Comparison of ENCODE assay signal across 8 mouse cellular contexts in the genomic region with DNA sequence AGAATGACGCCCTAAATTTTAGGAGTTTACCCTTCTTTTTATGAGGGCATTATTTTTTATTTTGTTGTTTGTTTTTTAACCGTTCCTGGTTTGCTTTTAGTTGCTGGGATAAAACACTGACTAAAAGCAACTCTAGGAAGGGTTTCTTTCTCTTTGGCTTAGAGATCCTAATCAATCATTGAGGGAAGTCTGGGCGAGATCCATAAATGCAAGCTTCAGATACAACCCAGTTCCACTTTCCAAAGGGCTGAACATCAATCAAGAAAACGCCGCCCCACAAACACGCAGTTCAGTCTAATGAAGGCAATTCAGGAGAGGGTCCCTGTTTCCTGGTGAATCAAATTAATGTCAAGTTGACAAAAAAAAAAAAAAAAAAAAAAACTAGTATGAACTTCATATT. TPM values are rescaled to one million over a fixed set of nuclear protein-coding genes. Genes with fewer than 3 reads are reported as not detected.
DNase-seq lines count a peak whose midpoint lies in the region; ATAC-seq and TF ChIP-seq lines count a peak whose summit lies in the region.

No protein-coding gene starts in this region.

- peak; percentile 28 for DNase-seq in lung, embryonic 14.5 days
- DNase-seq in lung, postnatal 4 days, result no peak
- DNase-seq in embryonic facial prominence, embryonic 14.5 days (ENCODE audit: low spot score), result no peak
- no peak for DNase-seq in limb, embryonic 11.5 days (ENCODE audit: low spot score)
- DNase-seq in yolk sac, embryonic 10.5 days (ENCODE audit: low spot score), result no peak
- no peak for DNase-seq in B cell, adult 2 months
- DNase-seq in left cerebral cortex, adult 9 months (ENCODE audit: low spot score in 2 of 2), result no peak

- no peaks in the 10 kb centered on the region for H3K9me3 ChIP-seq in lung, embryonic 14.5 days (ENCODE audit: low read depth, low read length)
- H3K9me3 ChIP-seq in embryonic facial prominence, embryonic 14.5 days (ENCODE audit: control insufficient read depth, low read length), result no peaks in the 10 kb centered on the region
- no peaks in the 10 kb centered on the region for H3K9me3 ChIP-seq in limb, embryonic 11.5 days (ENCODE audit: control insufficient read depth, low read length)
- no peaks in the 10 kb centered on the region for H3K9me3 ChIP-seq in neural tube, embryonic 15.5 days (replicated peaks)

- H3K36me3 ChIP-seq in lung, embryonic 14.5 days (ENCODE audit: insufficient read depth), result peaks cover 23% of the 10 kb centered on the region
- peaks cover 19% of the 10 kb centered on the region for H3K36me3 ChIP-seq in embryonic facial prominence, embryonic 14.5 days (ENCODE audit: control insufficient read depth, insufficient read depth, low read length)
- H3K36me3 ChIP-seq in limb, embryonic 11.5 days (ENCODE audit: control insufficient read depth, insufficient read depth, low read length), result 0 out of 2 replicates have a peak, but pooled peaks cover 2% of the 10 kb centered on the region
- peaks cover 15% of the 10 kb centered on the region for H3K36me3 ChIP-seq in neural tube, embryonic 15.5 days

- no peak for TF ChIP-seq CTCF in lung, embryonic 14.5 days (IDR thresholded peaks at IDR 0.05; ENCODE audit: low read depth)

- H3K4me3 ChIP-seq in lung, embryonic 14.5 days (ENCODE audit: low read depth, low read length), result peak overlapping the region; percentile 70
- peak overlapping the region; percentile 80 for H3K4me3 ChIP-seq in embryonic facial prominence, embryonic 14.5 days (ENCODE audit: low read depth, low read length)
- H3K4me3 ChIP-seq in limb, embryonic 11.5 days (ENCODE audit: low read depth, low read length), result peak overlapping the region; percentile 67; the same call in 1 of the 2 replicates
- peak overlapping the region; percentile 75 for H3K4me3 ChIP-seq in neural tube, embryonic 15.5 days (replicated peaks)

- H3K27ac ChIP-seq in lung, embryonic 14.5 days (ENCODE audit: low read depth), result peak overlapping the region; percentile 95; the same call in 1 of the 2 replicates
- H3K27ac ChIP-seq in embryonic facial prominence, embryonic 14.5 days (replicated peaks; ENCODE audit: low read depth, low read length), result no peak overlapping the region
- H3K27ac ChIP-seq in limb, embryonic 11.5 days (replicated peaks; ENCODE audit: low read depth, low read length), result no peak overlapping the region
- H3K27ac ChIP-seq in neural tube, embryonic 15.5 days (replicated peaks), result no peak overlapping the region

- H3K4me2 ChIP-seq in lung, embryonic 14.5 days, result peak overlapping the region; percentile 63
- peak overlapping the region; percentile 69 for H3K4me2 ChIP-seq in embryonic facial prominence, embryonic 14.5 days (ENCODE audit: low read depth, low read length)
- peak overlapping the region; percentile 58; the same call in 1 of the 2 replicates for H3K4me2 ChIP-seq in limb, embryonic 11.5 days (ENCODE audit: low read depth, severe bottlenecking)
- H3K4me2 ChIP-seq in neural tube, embryonic 15.5 days, result peak overlapping the region; percentile 68

- H3K4me1 ChIP-seq in lung, embryonic 14.5 days (ENCODE audit: insufficient read depth), result 0 out of 2 replicates have a peak, but pooled peaks cover 3% of the 10 kb centered on the region
- peaks cover 4% of the 10 kb centered on the region; the same call in 1 of the 2 replicates for H3K4me1 ChIP-seq in embryonic facial prominence, embryonic 14.5 days (ENCODE audit: control insufficient read depth, insufficient read depth, low read length)
- no peaks in the 10 kb centered on the region for H3K4me1 ChIP-seq in limb, embryonic 11.5 days (ENCODE audit: control insufficient read depth, insufficient read depth, low read length)
- H3K4me1 ChIP-seq in neural tube, embryonic 15.5 days, result peaks cover 11% of the 10 kb centered on the region

- H3K9ac ChIP-seq in lung, embryonic 14.5 days, result peak overlapping the region; percentile 83
- peak overlapping the region; percentile 80; the same call in 1 of the 2 replicates for H3K9ac ChIP-seq in embryonic facial prominence, embryonic 14.5 days (ENCODE audit: low read depth, low read length)
- no peak overlapping the region for H3K9ac ChIP-seq in limb, embryonic 11.5 days (ENCODE audit: low read length)
- H3K9ac ChIP-seq in neural tube, embryonic 15.5 days (replicated peaks), result no peak overlapping the region

- no peaks in the 10 kb centered on the region for H3K27me3 ChIP-seq in lung, embryonic 14.5 days (ENCODE audit: insufficient read depth, low read length)
- H3K27me3 ChIP-seq in embryonic facial prominence, embryonic 14.5 days (replicated peaks; ENCODE audit: control insufficient read depth, insufficient read depth, low read length), result no peaks in the 10 kb centered on the region
- H3K27me3 ChIP-seq in limb, embryonic 11.5 days (ENCODE audit: control insufficient read depth, insufficient read depth, low read length), result no peaks in the 10 kb centered on the region
- no peaks in the 10 kb centered on the region for H3K27me3 ChIP-seq in neural tube, embryonic 15.5 days (replicated peaks)

- 16% methylated on average over 6 of the region's 6 CpGs for WGBS in lung, embryonic 14.5 days
- WGBS in embryonic facial prominence, embryonic 14.5 days, result 33% methylated on average over 6 of the region's 6 CpGs
- WGBS in limb, embryonic 11.5 days, result 21% methylated on average over 6 of the region's 6 CpGs
- 12% methylated on average over 6 of the region's 6 CpGs for WGBS in neural tube, embryonic 15.5 days

- ATAC-seq in lung, embryonic 14.5 days (ENCODE audit: insufficient read depth), result no peak
- no peak for ATAC-seq in embryonic facial prominence, embryonic 14.5 days (ENCODE audit: low read depth)
- ATAC-seq in limb, embryonic 11.5 days (ENCODE audit: insufficient number of reproducible peaks, low FRiP score, low TSS enrichment, low read depth), result no peak
- ATAC-seq in neural tube, embryonic 15.5 days (ENCODE audit: low FRiP score), result peak; percentile 1; the same call in 1 of the 2 replicates

RNA-seq across cellular contexts. Expression of gene Coq3, which starts 0.7 kb away (rescaled TPM):
- 14.3 and 17.0 TPM in 2 replicates for polyA plus RNA-seq in lung, embryonic 14.5 days (2014; fragmentation: Nextera tagmentation; extraction: Ambion mirVana)
- 12.6 and 12.7 TPM in 2 replicates for polyA plus RNA-seq in embryonic facial prominence, embryonic 14.5 days (2014; fragmentation: Nextera tagmentation; extraction: Ambion mirVana)
- 14.4 and 15.7 TPM in 2 replicates for polyA plus RNA-seq in limb, embryonic 11.5 days (2014; fragmentation: Nextera tagmentation; extraction: Ambion mirVana)
- 14.7 and 15.8 TPM in 2 replicates for polyA plus RNA-seq in neural tube, embryonic 15.5 days (2015; fragmentation: Nextera tagmentation; extraction: Ambion mirVana)

RNA-seq across cellular contexts. Expression of gene Pnisr, which starts 31.4 kb away (rescaled TPM):
- polyA plus RNA-seq in lung, embryonic 14.5 days (2014; fragmentation: Nextera tagmentation; extraction: Ambion mirVana), result 131 and 139 TPM in 2 replicates
- polyA plus RNA-seq in embryonic facial prominence, embryonic 14.5 days (2014; fragmentation: Nextera tagmentation; extraction: Ambion mirVana), result 114 and 122 TPM in 2 replicates
- 178 and 216 TPM in 2 replicates for polyA plus RNA-seq in limb, embryonic 11.5 days (2014; fragmentation: Nextera tagmentation; extraction: Ambion mirVana)
- polyA plus RNA-seq in neural tube, embryonic 15.5 days (2015; fragmentation: Nextera tagmentation; extraction: Ambion mirVana), result 163 and 171 TPM in 2 replicates

RNA-seq across cellular contexts. Expression of gene Faxc, which starts 52.4 kb away (rescaled TPM):
- polyA plus RNA-seq in lung, embryonic 14.5 days (2014; fragmentation: Nextera tagmentation; extraction: Ambion mirVana), result 8.0 TPM in 2 replicates
- 8.1 and 8.7 TPM in 2 replicates for polyA plus RNA-seq in embryonic facial prominence, embryonic 14.5 days (2014; fragmentation: Nextera tagmentation; extraction: Ambion mirVana)
- polyA plus RNA-seq in limb, embryonic 11.5 days (2014; fragmentation: Nextera tagmentation; extraction: Ambion mirVana), result 11.3 and 14.9 TPM in 2 replicates
- 12.2 and 14.1 TPM in 2 replicates for polyA plus RNA-seq in neural tube, embryonic 15.5 days (2015; fragmentation: Nextera tagmentation; extraction: Ambion mirVana)

Comparison
In these comparisons a context has a peak if more than half of its experiments do, and no peak if none do; other contexts are left out.
1. H3K9ac ChIP-seq: peak in lung, embryonic 14.5 days (single experiment) and embryonic facial prominence, embryonic 14.5 days (single experiment); none in limb, embryonic 11.5 days (single experiment) and neural tube, embryonic 15.5 days (single experiment).
2. Peak in every context shown above with its lines, with median percentiles within 50 percentile points of each other: H3K4me2 ChIP-seq and H3K4me3 ChIP-seq.